Mouse (Mus musculus) testis, adult 2 months (tissue): ENCODE results near the gene Arf1. TPM values are rescaled to one million over a fixed set of nuclear protein-coding genes. Genes with fewer than 3 reads are reported as not detected.

ENCODE experiments used
- H3K27ac ChIP-seq: fragments of 200-500 bp; 2 replicates; pipeline ENCODE4 v1.5.1; 2012; ENCODE audit warnings: low read depth, low read length; ENCODE audit not compliant: control insufficient read depth, insufficient read depth
- H3K27me3 ChIP-seq: fragments of 200-500 bp; 2 replicates; pipeline ENCODE4 v1.6.1; 2012; ENCODE audit warnings: mild to moderate bottlenecking, low read length, moderate library complexity; ENCODE audit not compliant: control insufficient read depth, insufficient read depth
- H3K36me3 ChIP-seq: fragments of 200-500 bp; 2 replicates; pipeline ENCODE4 v1.6.1; 2012; ENCODE audit warnings: mild to moderate bottlenecking, low read length; ENCODE audit not compliant: control insufficient read depth, insufficient read depth
- H3K4me1 ChIP-seq: fragments of 200-500 bp; 2 replicates; pipeline ENCODE4 v1.6.1; 2012; ENCODE audit warnings: low read length; ENCODE audit not compliant: control insufficient read depth, insufficient read depth
- H3K4me3 ChIP-seq: fragments of 200-500 bp; 2 replicates; pipeline ENCODE4 v1.5.1; 2012; ENCODE audit warnings: low read depth, mild to moderate bottlenecking, low read length, moderate library complexity, mixed read lengths; ENCODE audit not compliant: control insufficient read depth
- CTCF ChIP-seq: fragments of 200-500 bp; IDR thresholded peaks from 2 replicates; pipeline ENCODE4 v1.5.1; 2012; ENCODE audit warnings: low read depth, mild to moderate bottlenecking, inconsistent platforms, low read length, moderate library complexity; ENCODE audit not compliant: control insufficient read depth, insufficient read depth, insufficient replicate concordance
- POLR2A ChIP-seq: fragments of 200-500 bp; IDR thresholded peaks from 2 replicates; pipeline ENCODE4 v1.6.1; 2012; ENCODE audit warnings: low read depth, mild to moderate bottlenecking, inconsistent platforms, low read length, moderate library complexity; ENCODE audit not compliant: control insufficient read depth
- polyA plus RNA-seq: library from polyadenylated mRNA; depleted of rRNA; stranded (reverse); fragments of >200 nt; gene quantifications from 2 replicates; pipeline ENCODE4 v1.2.3, GENCODE M21; 2012; rRNA removed

The Arf1 gene
- 243 and 247 TPM in 2 replicates for polyA plus RNA-seq

GRCm38 (mm10) chr11:59228122-59228953, at the start of gene Arf1:
Gene Arf1, minus strand, starts transcription at chr11:59228270.
- TF ChIP-seq CTCF (no peak), POLR2A (peak; percentile 97)
- peak within 1 kb of the TSS; percentile 98 for H3K27ac ChIP-seq
- no peaks in the 10 kb centered on the region for H3K27me3 ChIP-seq
- no peaks in the 10 kb centered on the region for H3K36me3 ChIP-seq
- peak within 1 kb of the TSS; percentile 96 for H3K4me3 ChIP-seq
- peaks cover 19% of the 10 kb centered on the region for H3K4me1 ChIP-seq

GRCm38 (mm10) chr11:59276877-59277276, 48.8 kb upstream of the Arf1 start:
- no peaks in the 10 kb centered on the region for H3K36me3 ChIP-seq
- no peaks in the 10 kb centered on the region for H3K4me1 ChIP-seq
- H3K4me3 ChIP-seq, result no peak overlapping the region
- H3K27ac ChIP-seq, result no peak overlapping the region
- H3K27me3 ChIP-seq, result no peaks in the 10 kb centered on the region
- TF ChIP-seq POLR2A (no peak), CTCF (no peak)

DNA sequence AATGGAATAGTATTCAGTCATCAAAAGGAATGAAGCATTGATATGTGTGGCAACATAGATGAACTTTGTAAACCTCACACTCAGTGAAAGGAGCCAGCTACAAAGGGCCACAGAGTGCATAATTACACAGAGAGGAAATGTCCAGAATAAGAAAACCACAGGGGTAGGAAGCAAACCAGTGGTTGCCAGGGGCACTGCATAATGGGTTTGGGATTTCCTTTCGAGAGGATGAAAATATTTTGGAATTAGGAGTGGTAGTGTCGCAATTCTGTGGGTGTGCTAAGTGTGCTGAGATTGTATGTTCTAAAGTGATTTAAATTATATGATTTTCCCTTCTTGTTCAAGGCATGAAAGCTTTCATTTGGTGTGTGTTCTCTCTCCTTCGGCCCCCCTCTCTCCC, 46.1 kb upstream of the Arf1 start:
- no peak for TF ChIP-seq POLR2A
- no peak for TF ChIP-seq CTCF
- no peak overlapping the region for H3K4me3 ChIP-seq
- no peak overlapping the region for H3K27ac ChIP-seq
- H3K4me1 ChIP-seq, result no peaks in the 10 kb centered on the region
- no peaks in the 10 kb centered on the region for H3K27me3 ChIP-seq
- no peaks in the 10 kb centered on the region for H3K36me3 ChIP-seq

GRCm38 (mm10) chr11:59266727-59267126, 38.7 kb upstream of the Arf1 start:
- H3K36me3 ChIP-seq, result no peaks in the 10 kb centered on the region
- H3K4me1 ChIP-seq, result peaks cover 9% of the 10 kb centered on the region
- H3K27me3 ChIP-seq, result no peaks in the 10 kb centered on the region
- TF ChIP-seq CTCF, result no peak
- no peak for TF ChIP-seq POLR2A
- H3K27ac ChIP-seq, result no peak overlapping the region
- no peak overlapping the region for H3K4me3 ChIP-seq

GRCm38 (mm10) chr11:59265154-59265813, 37.2 kb upstream of the Arf1 start:
- Histone ChIP-seq H3K36me3 (no peaks in the 10 kb centered on the region), H3K27ac (no peak overlapping the region), H3K4me3 (no peak overlapping the region), H3K27me3 (no peaks in the 10 kb centered on the region), H3K4me1 (peaks cover 9% of the 10 kb centered on the region)
- TF ChIP-seq CTCF (no peak), POLR2A (no peak)

DNA sequence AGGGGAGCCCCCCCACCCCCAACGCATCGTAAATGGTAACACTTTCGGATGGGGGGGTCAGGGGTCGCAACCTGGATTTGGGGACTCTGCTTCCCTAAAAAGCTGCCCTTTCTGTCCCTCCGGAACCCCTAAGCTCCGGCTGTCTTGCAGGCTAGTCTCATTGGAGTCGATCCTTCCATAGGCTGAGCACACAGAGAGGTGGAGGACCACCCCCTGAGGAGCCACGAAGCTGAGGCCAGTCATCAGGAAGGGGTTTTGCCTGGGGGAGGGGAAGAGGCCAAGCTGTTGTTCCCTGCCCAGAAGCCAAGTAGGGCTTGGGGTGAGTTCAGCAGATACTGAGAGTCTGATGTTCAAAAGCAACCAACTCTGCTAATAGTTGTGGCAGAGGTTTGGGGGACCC, 36.5 kb upstream of the Arf1 start:
- TF ChIP-seq POLR2A (no peak), CTCF (no peak)
- Histone ChIP-seq H3K27ac (no peak overlapping the region), H3K4me1 (peaks cover 9% of the 10 kb centered on the region), H3K36me3 (no peaks in the 10 kb centered on the region), H3K4me3 (no peak overlapping the region; the same call in 1 of the 2 replicates), H3K27me3 (no peaks in the 10 kb centered on the region)

DNA sequence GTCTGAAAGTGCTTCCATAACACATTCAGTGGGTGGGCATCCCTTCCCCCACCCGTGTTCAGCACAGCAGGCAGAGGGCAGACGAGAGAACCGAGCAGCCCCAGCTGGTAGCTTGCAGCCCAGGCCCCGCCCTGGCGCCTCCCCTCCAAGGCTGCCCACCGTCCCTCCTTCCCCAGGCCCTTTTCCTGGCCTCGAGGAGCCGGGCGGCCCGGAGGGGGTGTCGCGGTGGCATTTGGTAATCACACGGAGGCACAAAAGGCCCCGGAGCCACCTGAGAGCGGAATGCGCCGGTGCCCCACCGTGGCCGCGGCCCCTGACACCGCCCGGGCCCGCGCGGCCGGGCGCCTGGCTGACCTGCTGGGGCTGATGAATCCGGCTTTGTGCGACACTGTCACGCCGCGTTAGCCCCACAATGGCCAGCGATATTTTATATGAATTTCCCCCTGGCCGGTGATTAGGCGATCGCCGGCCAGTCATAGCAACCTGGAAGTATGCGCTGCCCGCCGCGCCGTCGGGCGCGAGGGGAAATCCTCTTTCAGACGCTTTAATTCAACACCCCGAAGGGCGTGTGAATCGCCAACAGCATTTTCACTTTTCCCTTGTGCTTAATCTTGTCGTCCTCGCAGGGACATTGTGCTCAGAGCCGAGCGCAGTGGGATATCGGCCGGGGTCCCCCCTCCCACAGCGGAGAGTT, 35.9 kb upstream of the Arf1 start:
- Histone ChIP-seq H3K27ac (no peak overlapping the region), H3K27me3 (no peaks in the 10 kb centered on the region), H3K4me1 (peaks cover 9% of the 10 kb centered on the region), H3K36me3 (no peaks in the 10 kb centered on the region), H3K4me3 (peak overlapping the region; percentile 37)
- no peak for TF ChIP-seq POLR2A
- no peak for TF ChIP-seq CTCF
